Mouse (Mus musculus) layer of hippocampus, postnatal 25 days (tissue): ENCODE measurements around the gene Ccr1l1. TPM values are rescaled to one million over a fixed set of nuclear protein-coding genes. Genes with fewer than 3 reads are reported as not detected.
"Not testable (repeated sequence)": the region's sequence is repeated elsewhere in the genome, so short reads cannot be mapped to it uniquely, and the experiment has no call there.

Experiments used
- DNase-seq, 2 experiments: peaks; one replicate each; pipeline ENCODE4 v3.0.0; 2022; ENCODE audit warnings: mixed read lengths in 2 of 2, low spot score in 1 of 2; ENCODE audit errors: extremely low spot score in 1 of 2
- total RNA-seq, 2 experiments: library from RNA; stranded (reverse); gene quantifications; 2 replicates each; pipeline ENCODE4 v1.2.3; 2021

Gene Ccr1l1
- total RNA-seq = not detected

DNA sequence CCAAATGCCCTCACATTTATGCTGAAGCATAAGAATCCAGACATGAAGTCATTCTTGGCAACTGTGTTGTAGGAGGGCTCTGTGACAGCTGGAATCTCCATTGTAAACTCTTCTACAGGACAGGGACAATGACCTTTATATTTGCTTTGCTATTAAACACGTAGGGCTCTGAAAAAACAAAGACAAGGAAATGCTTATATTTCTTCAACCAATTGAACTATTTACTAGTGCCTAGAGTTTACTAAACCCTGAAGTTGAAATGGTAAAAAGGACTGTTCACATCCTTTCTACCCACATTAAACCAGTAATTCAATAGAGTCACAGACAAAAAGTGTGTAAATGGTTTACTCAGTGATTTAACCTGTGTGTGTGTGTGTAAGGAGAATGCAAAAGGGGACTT is at the start of gene Ccr1l1:
Ccr1l1 (minus strand) TSS at position 101 of the 400 bp plus-strand sequence.
- no peak for DNase-seq

- DNase-seq = no peak
These were observed 43.5 kb upstream of the Ccr1l1 start, which contains the start of gene Ccr3 for GRCm38 (mm10) chr9:124021672-124022071. Ccr3 (plus strand) TSS chr9:124021972.

DNA sequence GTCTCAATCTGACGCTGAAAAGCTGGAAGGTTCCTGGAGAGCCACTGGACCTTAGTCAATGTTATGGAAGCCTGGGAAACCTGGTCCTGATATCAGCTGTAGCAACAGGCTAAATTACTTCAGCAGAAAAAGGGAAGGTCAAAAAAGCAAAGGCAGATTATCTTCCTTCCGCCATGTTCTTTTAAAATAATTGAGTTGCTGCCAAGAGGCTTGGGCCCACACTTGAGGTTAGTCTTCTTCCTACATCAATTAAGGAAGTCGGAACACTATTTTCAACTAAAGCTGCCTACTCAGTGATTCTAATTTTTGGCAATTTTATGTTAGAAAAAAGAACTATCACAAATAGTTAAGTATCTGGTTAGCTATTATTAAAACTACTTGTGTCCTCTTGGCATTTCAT is 41.7 kb upstream of the Ccr1l1 start:
- DNase-seq = no peak

DNA sequence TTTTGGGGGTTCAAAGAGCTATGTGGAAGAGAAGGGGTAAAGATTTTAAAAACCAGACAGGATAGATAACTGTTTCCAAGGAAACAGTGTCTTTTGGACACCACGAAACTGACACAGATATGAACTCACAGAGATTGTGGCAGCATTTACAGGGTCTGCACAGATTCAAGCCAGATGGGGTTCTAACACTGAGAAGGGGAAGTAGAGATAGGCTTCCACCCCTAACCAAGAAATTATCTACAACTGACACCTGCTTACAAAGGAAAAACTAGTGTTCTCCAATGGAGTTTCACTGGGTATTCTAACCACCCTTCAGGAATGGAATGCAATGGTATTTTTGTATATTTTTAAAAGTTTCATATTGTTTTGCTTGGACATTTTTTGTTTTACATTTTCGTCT is 37.8 kb upstream of the Ccr1l1 start:
- DNase-seq = no peak

DNA sequence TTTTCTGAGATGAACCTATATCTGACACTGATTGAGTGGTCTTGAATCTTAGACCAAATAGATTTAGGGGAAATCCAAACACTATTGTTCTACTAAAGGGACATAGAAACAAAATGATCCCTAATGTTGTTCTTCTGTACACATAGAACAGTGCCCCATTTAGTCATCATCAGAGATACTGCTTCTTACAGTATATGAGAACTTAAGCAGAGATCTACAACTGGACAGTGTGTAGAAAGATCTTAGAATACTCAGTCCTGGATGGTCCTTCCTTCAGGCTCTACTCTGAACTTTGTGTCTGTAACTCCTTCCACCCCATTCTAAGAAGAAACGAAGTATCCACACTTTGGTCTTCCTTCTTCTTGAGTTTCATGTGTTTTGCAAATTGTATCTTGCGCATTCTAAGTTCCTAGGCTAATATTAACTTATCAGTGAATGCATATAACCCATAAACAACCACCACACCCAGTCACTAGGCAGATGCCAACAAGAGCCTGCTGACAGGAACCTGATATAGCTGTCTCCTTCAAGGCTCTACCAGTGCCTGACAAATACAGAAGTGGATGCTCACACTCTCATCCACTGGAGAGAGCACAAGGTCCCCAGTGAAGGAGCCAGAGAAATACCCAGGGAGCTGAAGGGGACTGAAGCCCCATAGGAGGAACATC is 36.9 kb upstream of the Ccr1l1 start:
- no peak for DNase-seq

DNA sequence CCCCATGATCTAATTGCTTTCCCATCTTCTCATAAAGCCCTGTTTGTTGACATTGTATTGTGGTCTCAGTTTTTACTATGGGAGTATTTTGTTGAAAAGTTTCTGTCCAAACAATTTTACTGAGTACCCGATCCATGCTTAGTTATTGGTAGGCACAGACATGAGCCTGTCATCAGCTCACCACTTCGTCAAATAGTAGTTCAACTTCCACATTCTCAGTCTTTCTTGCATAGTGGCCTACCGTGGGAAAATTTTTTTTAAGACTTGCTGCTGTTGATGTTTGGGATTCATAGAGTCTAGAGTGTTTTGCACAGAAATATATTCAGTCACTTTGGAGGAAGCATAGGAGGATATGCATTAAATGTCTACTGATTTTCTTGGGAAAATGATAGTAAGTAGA is 35.1 kb upstream of the Ccr1l1 start:
- no peak for DNase-seq

DNA sequence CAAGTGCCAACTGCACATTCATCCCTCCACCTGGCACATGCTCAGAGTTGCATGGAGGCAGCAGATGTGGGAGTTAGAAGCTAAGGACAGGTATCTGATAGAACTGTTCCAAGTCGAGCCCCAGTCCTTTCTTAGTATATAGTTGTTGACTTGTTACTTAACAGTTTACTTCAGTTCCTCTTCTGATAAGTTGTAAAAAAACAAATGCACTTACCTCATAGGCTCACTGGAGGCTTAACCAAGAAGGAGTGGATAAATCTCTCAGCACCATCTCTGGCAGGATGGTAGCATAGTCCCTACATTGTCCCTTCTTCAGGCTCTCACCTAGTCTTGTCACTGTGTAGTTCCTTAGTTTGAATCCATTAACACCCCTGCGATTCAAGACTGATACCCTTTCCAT is 34.5 kb upstream of the Ccr1l1 start:
- no peak for DNase-seq

DNA sequence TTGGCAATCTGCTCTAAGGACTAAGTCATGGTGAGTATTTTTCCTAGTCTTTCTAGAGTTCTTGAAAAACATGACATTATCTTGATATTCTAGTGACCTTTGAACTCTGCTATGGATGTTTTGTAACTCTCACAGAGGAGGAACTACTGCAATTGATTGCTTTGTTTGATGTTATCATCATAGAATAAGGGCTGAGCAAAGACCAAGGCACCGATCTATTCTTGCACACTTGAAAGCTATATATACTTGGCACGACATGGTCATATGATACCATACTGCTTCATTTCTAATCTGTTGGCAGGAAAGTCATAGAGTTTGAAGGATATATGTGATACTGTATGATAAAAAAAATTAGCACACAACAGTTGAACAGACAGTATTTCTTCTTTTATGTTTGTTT is 21.6 kb upstream of the Ccr1l1 start:
- DNase-seq = no peak

- DNase-seq = no peak
These were observed 19.5 kb upstream of the Ccr1l1 start for GRCm38 (mm10) chr9:123997719-123998118.

DNA sequence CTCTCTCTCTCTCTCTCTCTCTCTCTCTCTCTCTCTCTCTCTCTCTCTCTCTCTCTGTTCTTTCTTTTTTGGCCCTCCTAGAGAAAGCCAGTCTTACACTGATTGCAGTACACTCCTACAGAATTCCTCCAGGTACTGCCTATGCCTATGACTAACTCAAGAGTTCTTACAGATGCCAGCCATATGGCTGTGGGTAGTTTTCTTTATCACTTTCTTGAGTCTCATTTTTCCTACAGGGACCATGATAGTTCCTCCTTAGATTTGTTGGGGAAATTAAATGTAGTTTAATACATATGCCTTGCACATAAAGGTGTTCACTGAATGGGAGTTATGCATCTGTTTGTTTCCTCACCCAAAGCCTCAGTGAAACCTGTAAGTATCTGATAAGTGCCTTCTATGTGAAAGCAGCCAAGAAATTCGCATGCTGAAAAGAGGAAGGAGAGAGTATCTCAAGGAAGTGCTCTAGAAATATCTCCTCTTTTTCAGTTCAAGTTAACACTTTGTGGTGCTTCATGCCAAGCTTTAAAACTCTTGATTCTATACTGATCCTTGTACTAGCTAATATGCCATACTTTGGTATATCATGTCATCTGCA is 13.2 kb upstream of the Ccr1l1 start:
- no peak for DNase-seq

DNA sequence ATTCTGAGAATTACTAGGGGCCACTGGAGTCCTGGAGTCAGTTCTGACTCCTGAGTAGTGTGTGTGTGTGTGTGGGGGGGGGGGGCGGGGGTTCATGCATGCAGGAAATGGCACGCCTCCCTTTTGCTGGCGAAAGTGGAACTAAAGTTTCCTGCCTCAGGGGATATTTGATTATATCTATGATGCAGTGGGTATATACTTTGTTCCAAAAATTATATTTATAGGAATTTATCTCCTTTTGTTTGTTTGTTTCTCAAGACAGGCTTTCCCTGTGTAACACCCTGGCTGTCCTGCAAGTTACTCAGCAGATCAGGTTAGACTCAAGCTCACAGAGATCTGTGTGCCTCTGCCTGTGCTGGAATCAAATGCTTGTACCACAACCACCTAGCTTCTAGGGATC is 11.5 kb upstream of the Ccr1l1 start:
- DNase-seq = no peak

DNA sequence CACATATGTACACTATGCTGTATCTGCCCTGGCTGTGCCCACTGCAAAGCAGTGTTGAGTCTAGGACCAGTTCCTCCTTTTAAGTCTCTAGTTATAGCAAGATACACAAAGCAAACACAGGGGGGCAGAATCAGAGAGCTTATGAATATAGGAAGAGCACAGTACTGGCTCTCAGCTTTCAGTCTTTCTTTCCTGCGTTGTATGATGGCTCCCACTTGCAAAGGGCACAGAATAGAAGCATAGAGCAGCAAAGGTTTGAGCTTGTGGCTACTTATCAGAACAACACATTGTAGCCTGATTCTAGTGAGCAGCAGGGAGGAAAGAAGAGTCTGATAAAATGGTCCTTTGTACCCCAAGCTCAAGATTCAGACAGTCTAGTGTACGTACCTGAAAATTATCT is 8.0 kb upstream of the Ccr1l1 start:
- DNase-seq = no peak

DNA sequence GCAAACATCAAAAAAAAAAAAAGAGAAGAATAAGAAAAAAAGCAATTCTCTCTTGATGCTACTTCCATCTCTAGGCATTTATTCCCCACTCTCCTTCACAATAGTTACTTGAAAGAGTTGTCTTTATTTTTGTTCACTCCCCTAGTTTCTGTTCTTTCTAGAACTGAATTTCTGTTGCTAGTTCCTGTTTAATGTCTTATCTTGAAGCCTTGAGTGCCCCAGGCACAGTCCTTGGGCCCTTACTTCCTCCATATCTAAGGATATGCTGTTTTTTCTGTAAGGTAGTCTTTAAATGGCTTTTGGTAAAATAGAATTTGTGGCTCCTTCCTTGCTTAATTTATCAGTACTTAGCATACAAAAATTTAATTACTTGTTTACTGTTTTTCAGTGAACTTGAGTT is 6.7 kb upstream of the Ccr1l1 start:
- DNase-seq = no peak

DNA sequence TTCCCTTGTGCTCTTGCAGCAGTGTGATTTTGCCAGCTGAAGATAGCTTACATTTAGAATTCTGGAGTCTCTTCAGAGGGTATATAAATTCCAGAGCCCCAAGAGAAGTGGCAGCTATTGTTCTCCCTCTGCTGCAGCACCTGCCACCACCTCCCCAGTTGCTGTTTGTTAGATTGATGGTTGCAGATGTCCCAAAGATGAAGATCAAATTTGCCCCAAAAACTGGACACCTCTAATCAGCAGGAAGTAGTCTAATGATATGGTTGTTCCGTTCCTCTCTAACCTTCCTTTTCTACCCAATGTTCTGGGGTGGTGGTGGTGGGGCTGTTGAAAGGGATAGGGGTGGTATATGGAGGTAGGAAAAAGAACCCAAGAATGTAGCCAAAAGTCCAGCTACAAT is 4.5 kb upstream of the Ccr1l1 start:
- no peak for DNase-seq

GRCm38 (mm10) chr9:123981909-123982308 is 3.7 kb upstream of the Ccr1l1 start:
- no peak for DNase-seq

- not testable (repeated sequence) for DNase-seq
These were observed 2.8 kb upstream of the Ccr1l1 start for GRCm38 (mm10) chr9:123980858-123981475.

DNA sequence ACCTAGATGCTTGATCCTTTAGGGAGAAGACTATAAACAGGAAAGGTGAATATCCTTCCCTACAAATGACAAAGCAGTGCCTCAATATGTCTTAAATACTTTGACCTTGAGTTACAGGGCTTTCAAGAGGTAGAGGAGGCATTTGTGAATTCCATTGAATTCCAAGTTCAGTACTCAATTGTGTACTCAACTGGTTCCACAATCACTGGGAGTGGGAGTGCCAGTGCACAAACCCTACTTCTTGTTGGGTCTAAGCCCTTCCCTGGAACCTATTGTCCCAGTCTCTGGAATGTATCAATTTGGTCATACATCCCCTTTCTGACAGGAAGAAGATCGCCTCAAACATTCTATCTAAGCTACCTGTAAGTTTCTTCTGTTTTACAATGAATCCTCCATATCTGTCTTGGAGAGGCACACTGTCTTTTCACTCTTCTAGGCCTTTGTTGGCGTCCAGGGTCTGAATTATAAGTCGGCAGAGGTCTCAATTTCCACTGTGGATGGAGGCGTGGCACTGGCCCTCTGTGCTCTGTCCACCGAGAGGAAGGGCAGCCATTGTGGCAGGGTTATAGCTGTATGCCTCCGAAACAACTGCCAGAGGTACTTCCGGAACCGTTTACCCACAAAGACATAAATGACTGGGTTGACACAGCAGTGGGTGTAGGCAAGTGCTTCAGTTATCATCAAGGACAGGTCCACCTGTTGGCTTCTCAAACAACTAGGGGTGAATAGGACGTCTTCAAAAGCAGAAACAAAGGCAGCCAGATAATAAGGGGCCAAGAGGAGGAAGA is 1.1 kb downstream of the Ccr1l1 start:
- DNase-seq = no peak

- no peak for DNase-seq
These were observed 2.6 kb downstream of the Ccr1l1 start for GRCm38 (mm10) chr9:123975630-123976029.

DNA sequence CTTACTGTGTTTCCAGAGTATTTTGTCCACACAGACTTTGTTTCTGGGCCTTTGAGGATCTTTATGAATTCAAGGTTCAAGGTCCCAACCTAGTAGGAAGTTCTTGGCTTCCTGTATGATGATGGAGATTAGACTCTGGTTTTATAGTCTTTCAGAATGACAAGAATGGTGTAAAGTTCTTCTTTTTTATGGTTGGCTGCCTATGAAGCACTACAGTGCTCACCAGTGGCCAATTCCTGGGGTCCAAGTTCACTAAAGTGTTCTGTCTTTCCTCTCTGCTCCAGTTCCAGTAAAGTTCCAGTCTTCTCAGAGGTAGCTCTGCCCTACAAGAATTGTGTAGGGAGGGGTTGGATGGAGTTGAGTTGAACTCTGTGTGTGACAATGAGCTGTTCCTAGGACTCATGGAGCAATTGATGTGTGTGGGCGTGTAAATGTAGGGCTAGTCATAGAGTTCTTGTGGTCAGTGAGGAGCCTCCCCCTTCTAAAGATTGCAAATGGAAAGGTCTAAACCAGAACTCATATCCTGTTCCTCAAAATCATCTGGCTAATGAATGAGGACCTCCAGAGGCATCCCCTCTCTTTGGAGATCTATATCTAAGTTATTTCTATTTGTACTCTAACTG is 9.8 kb downstream of the Ccr1l1 start, which contains the start of gene Ccr1:
Ccr1 (minus strand) TSS at position 403 of the 623 bp plus-strand sequence.
- no peak for DNase-seq

GRCm38 (mm10) chr9:123966858-123967495 is 11.2 kb downstream of the Ccr1l1 start:
- not testable (repeated sequence) for DNase-seq
